Mouse (Mus musculus): ENCODE data around the gene Six6.

Six6 gene

DNA sequence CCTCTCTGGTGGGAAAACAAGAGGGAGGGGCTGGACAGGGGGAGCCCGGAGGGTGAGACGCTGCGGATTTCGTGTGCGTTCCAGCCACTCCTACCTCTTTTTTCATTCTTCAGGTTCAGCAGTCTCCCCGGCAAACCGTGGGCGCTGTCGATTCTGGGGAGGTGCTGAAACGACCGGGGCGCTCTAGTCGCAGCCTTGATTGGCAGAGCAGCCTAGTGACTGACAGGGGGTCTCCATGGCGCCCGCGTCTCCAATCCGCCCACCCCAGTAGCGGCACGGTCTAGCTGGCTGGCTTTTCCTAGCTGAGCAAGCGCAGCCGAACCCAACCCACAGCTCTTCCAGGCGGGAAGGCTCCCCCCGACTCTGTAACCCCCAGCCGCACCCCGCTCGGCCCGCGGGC, at the start of gene Six6:
Gene Six6, plus strand, starts transcription at position 277 of the 400 bp plus-strand sequence.
- no peak for DNase-seq (ENCODE audit: low spot score)

DNA sequence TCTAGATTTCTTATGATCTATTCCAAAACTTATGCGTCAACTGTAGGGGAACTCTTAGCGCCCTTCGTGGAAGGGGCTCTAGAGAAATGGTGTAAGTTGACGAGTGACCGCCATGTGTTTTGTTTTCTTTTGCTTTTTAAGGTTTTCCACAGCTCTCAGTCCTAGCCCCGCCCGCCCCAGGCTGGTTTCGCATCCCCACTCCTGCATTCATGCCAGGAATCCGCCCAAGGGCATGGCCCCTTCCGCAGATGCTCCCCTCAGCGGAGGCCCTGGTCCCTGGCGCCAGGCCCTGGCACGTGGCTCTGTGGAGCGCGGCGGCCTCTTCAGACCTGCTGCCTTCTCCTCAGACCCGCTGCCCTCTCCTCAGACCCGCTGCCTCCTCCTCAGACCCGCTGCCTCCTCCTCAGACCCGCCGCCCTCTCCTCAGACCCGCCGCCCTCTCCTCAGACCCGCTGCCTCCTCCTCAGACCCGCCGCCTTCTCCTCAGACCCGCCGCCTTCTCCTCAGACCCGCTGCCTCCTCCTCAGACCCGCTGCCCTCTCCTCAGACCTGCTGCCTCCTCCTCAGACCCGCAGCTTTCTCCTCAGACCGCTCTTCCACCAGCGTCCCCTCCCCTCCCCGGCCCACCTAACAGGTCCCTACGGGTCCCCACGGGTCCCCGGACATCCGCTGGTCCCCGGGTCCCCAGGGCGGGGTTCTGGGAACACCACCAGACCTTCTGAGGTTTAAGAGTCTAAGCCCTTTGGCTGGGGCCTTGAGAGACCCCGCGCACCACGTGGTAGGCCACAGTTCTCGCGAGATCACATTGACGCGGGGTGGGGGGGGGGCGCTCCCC, 22.3 kb upstream of the Six6 start:
- no peak for DNase-seq (ENCODE audit: low spot score)

DNA sequence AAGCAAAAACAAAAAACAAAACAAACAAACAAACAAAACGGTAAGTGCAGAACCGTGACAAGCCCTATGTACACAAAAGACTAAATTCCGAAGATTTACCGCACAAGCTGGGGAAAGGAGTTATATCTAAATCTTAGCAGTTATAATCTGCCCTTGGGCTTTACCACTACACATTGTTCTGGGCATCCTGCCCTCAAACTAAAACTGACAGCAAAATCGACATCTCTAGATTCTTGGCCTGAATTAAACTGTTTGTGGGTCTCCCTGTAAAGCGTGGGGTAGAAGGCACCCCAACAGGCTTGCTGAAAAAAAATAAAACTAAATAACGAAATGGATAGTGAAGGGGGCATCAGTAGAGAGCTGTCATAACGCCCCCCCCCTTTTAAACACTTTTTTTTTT, 2.9 kb upstream of the Six6 start:
- no peak for DNase-seq (ENCODE audit: low spot score)

DNA sequence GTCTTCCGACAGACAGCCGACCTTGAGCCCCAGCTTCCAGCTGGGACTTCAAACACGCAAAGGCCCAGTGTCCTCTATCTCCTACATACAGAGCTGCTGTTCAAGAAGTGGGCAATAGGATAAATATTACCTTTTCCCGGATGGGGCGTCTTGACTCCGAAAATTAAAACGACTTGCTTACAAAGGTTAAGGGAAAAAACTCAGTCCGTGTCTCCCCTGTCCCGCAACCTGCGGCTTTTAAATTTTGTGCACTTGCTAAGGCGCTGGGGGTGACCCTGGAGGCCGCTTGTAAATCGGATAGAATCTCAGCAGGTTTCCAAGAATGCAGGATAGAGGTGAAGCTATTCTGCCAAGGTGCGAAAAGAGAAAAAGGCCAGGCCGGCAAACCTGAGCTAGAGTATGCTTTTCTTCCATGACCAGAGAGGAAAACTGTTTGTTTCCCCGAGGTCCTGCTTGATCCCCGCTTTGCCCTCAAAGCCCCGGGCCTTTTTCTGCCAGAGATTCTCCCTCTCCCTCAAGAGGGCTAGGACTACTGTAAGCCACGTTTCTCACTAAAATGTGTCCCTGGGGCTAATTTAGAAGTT, 2.1 kb upstream of the Six6 start:
- DNase-seq (ENCODE audit: low spot score), result no peak

DNA sequence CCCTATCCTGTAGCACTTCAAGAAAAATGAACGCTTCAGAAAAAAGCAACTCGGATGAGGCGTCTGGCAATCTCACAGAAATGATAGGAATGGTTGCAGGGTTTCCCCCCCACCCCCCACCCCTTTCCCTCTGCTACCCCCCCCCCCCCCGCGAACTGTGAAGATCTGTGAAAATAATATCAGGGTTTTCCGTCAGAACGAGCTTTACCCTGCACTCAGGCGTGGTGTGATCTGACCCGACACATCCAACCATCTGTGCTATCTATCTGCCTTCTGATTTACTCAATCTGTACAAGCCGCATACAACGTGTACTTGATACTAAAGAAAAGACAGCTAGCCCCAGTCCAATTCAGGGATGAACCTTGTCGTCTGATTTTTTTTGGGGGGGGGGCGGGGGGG, 1.5 kb upstream of the Six6 start:
- DNase-seq (ENCODE audit: low spot score), result no peak

DNA sequence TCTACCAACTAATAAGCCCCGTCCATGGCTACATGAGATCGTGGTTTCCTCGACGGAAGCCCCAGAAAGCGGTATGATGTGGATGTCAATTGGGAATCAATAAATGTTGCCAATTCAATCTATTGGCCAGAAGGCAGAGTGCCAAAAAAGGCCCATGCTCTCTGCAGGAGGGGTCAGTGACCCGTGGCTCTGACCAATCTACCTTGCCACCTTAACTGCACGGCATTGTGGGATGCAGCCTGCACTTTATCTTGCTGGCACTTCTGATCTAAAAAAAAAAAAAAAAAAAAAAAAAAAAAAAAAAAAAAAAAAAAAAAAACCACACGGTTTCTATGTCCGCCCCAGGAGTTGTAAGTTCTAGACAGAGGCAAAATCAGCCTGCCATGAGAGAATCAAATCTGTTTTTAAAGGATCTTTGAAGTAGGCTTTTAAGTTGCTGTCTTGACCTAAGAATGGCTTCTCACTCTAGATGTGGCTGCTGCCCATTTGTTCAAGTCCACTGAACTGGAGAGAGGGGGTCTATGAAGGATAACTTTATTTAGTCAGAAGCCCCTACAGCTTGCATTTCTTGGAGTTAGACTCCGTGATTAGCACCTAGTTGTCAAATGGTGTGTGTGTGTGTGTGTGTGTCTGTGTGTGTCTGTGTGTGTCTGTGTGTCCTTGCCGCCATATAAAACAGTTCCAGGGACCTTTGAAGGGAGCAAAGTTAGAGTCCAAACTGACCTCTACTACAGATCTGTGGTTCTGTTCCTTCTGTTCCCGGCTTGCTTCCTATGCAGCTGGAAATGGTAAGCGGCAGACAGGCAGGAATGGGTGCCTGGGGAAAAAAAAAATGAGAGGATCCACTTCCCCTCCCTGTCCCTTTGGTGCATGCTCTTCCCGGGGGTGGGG, 847 bp upstream of the Six6 start:
- no peak for DNase-seq (ENCODE audit: low spot score)

DNA sequence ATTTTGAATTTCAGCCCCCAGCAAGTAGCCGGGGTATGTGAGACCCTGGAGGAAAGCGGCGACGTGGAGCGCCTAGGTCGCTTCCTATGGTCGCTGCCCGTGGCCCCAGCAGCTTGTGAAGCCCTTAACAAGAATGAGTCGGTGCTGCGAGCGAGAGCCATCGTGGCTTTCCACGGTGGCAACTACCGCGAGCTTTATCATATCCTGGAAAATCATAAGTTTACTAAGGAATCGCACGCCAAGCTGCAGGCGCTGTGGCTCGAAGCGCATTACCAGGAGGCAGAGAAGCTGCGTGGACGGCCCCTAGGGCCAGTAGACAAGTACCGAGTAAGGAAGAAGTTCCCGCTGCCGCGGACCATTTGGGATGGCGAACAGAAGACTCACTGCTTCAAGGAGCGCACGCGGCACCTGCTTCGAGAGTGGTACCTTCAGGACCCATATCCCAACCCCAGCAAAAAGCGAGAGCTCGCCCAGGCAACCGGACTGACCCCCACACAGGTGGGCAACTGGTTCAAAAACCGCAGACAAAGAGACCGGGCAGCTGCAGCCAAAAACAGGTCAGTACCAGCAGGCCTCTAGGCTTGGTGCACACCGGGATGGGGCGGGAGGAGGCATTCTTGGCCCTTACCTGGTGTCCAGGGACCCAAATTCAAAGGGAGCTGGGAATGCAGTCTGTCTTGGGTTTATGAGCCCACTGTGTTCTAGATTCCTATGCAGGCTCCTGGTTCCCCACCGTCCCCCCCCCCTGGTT, 554 bp downstream of the Six6 start, which contains the start of gene 4930447C04Rik:
Gene 4930447C04Rik, minus strand, starts transcription at position 704 of the 751 bp plus-strand sequence.
- no peak for DNase-seq (ENCODE audit: low spot score)

DNA sequence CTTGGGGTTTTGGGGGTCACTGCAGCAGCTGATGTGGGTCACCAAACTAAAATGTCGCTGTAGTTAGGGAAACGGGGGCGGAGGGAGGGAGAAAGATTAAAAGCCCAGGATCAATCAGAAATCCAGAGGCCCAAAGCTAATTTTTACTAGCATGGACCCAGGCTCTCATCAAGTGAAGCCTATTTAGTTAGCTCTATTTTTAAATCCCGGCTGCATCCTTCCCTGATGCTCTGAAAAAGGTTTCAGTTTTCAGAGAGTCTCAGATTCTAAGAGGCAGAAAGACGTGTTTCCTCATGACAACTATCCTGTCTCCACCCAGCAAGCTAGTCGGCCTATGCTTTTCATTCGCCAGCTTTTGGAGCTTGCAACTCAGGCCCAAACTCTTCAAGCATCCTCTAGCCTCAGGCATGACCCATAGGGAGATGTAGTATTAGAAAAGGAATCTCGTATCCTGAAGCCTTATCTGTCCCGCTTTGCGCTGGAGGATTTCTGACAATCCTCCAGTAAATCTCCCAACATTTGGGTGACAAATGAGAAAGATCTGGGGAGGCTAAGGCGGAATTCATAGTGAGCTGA, 1.2 kb downstream of the Six6 start:
- DNase-seq (ENCODE audit: low spot score), result no peak

DNA sequence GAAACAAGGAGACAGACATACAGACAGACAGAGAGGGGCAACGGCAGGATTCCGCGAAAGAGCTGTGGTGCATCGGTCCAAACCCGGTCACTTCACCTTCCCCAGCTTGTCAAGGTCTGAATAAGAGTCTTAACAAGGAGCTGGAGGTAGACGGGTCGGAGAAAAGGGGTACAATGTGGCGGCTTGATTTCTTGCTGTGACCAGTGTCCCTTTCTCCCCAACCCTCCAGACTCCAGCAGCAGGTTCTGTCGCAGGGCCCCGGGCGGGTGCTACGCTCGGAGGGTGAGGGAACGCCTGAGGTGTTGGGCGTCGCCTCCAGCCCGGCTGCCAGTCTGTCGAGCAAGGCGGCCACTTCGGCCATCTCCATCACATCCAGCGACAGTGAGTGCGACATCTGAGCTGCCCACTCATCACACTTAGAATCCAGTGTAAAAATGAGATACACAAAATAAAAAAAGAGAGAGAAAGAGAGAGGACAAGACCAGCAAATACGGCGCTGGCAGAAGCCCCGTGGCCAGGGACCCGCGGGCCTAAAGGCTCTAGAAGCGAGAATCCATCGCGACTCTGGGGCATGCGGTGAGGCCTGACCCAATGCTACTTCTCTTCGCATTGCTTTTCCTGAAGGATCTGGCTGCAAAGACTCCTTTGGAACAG, 1.8 kb downstream of the Six6 start:
- DNase-seq (ENCODE audit: low spot score), result no peak

DNA sequence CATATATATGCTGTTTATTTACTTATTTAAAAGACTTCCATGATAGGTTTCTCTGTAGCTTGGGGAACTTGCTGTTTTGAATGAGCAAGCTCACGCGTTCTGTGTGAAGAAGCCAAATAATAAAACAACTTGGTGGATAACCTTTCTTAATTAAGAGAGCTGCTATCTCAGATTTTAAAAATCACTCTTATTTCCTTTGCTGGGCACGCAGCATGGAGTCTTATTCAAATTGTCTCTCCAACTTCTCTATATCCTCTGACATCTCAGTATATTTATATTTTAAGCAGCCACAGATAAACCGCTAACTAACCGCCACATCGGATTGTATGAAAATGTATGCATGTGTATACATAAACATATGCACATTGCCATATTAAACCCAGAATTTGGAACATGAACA, 2.5 kb downstream of the Six6 start:
- DNase-seq (ENCODE audit: low spot score), result no peak

DNA sequence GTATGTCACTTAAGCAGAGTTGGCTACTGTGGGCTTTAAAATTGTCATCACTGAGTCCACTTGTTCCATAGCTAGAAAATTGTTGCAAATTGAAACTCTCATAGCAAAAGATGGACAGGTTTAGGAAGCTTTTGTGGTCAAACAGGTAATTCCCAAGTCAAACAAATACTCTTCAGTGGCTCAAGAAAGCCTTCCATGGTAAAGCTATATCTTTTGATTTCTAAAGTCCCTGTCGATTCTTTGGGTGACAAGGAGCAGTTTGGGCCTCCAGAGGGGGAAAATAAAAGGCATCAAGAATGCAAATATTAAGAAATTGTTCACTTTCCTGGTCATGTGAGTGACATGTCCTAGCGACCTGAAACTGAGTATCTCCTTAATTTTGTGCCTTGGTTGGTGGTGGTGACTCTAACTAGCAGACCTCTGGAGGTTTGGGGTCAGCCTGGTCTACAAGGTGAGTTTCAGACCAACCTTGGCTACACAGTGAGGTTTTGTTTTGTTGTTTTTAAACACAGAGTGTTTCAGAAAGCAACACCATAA, 4.0 kb downstream of the Six6 start:
- DNase-seq (ENCODE audit: low spot score), result no peak

DNA sequence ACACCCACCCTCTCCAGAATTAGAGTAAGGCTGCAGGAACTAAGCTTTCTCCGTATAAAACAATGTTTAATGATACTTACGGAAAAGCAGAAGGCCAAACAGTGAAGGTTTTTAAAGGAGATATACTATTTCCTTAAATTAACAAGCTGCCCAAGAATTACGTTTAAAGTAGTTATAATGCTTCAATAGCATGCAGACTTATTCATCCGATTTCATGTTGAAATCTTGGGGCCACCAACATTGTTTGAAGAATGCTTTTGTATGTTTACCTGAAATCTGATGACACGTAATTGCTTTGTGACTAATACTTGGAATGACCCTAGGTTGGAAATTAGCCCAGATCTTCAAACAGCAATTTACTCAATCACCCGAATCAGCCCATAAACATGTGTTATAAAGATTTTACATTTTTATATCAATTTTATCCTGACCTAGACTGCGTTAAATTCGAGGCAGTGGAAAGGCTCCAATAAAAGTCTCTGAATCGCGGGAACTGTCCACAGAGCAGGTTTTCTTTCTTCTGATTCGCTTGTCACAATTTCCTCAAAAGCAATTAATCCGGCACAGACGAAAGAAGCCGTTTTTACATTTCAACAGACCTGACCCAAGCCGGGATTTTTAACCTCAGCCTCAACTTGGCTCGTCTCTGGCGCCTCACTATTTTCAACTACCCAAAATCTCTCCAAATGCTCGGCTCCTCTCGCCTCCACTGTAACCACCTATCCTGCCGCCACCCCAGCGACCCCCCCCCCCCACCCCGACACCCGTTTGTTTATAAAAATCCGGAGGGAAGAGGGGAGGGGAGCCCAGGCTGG, 4.9 kb downstream of the Six6 start:
- DNase-seq (ENCODE audit: low spot score), result no peak

DNA sequence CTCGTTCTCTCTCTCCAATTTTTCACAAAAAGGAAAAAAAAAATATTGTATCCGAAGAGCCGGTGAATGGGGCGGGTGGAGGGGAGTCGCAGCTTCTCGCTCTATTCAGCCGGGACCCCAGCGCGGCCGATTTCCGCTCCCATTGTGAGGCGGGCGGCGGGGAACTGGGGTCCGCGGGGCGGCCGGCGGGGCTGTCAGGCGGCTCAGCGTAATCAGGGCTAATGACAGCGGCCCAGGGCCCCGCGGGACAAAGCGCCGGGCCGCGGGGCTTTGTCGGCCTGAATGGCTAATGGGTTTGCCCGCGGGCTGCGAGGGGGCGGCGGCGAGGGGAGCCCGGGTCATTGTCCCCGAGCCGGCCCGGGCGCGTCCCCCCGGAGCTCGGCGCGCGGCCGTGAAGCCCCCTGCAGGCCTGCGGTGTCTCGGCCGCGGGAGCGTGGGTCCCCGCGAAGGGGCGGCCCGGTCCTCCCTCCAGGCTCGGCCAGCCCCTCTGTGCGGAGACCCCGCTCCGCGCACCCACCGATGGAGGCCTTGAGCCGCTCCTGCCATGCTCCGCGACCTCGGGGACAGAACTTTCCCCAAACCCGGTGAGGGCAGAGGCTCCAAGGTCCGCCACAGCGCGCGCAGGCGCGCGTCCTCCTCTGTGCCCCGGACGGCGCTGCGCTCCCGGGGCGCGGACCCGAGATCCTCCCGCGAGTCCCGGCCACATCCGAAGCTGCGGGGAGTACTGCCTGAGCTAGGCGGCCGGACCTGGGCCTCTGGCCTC, 5.8 kb downstream of the Six6 start:
- no peak for DNase-seq (ENCODE audit: low spot score)

DNA sequence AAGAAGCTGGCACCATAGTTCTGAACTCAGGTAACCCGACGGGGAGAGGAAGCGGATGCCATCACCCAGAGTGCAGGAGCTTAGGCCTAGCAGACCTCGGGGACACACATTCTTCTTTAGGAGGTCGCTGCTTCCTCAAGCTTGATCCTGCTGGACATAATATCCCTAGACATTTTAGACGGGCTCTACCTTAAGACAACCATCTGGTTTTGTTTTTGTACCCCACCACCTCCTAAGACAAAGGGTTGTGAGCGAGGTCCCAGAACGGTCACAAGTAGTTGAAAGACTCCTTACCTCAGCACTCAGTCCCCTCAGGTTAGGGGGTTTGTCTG, 6.3 kb downstream of the Six6 start:
- DNase-seq (ENCODE audit: low spot score), result no peak

DNA sequence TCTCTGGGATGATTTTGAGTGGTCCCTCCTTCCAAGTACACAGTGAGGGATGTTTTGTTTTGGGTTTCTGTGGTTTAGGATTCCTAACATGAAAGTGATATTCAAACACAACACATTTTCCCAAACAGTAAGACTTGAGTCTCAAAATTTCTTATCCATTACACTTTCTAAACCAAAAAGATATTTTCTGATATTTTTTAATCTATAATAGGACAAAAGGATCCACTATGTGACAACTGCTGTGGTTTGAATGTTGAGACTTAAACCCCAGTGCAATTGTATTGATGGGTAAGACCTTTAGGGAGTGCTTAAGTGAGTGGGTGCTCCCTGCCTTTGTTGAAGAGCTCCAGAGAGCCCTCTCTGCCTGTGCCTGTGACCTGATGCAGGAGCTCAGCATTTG, 7.1 kb downstream of the Six6 start:
- no peak for DNase-seq (ENCODE audit: low spot score)

DNA sequence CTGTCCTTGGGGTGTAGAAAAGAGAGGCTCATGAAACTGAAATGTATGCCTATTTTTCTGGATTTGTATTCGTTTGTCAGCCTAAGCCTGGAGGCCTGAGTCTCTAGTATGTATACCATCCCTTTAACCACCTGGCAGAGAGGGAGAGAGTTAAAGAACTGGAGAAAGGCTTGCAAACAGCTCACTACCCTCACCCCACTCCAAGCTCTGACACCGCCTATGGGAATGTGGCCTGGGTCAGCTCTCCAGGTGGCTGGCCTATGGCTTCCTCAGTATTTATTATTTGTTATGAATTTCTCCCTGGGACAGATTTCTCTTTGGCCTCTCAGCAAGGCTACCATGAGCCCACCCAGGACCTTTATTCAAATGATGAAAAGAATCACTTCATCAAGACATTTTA, 7.6 kb downstream of the Six6 start:
- DNase-seq (ENCODE audit: low spot score), result no peak

DNA sequence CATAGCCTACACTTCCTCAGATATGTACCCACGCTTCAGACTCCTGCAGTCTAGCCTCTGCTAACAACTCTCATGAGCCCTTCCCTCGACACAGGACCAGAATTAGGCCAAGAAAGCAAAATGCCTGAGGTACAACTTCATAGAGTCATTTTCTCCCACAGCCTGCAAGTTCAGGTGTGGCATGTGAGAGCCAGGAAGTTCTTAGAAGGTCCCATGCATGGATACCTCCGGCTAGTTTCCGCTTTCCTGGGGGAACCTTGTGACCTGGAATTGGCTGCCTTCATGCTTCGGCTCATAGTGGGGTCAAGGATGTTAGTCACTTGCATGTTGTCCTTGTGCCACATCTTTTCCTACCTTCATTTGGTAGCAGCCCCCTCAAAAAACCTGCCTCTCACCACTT, 13.4 kb downstream of the Six6 start:
- DNase-seq (ENCODE audit: low spot score), result no peak

DNA sequence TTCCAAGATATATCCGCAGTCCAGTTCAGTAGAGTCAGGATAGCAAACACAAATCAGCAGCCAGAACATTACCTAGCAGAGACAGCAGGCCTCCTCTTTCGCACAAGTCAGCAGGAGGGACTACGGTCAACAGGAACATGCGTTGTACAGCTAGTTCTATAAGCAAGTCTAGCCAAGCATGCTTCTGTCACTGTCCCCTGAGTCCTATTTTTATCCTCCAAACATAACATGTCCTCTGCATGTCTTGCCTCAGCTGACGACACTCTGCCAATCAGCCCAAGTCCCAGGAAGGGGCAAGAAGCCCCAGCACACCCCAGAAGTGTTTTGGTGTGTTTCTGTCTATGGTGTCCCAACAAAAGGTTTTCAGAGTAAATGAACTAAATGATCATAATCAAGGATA, 14.2 kb downstream of the Six6 start:
- no peak for DNase-seq (ENCODE audit: low spot score)

DNA sequence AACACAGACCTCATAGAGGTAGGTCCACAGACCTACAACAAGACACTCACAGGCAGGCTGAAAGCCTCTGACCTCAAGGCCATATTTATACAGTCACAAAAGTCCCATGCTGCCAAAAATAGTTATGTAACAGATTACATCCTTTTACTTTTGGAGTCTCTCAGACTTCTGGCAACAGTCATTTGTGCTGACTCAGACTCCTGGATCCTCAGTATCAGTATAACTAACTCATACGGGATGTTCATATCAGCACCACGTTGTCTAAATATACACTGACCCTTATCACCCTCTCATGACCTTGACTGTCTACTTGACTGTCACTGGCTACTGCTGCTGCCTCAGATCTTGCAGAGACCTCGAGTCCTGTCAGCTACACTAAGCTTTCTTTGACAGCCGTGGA, 15.2 kb downstream of the Six6 start:
- DNase-seq (ENCODE audit: low spot score), result no peak
